30 mouse cellular contexts compared by ENCODE assay signal in genomic region chr10:87384606-87385206, GRCm38 (mm10).
A peak's percentile ranks its signal among the peaks of the same experiment; 100 is the strongest.
DNase-seq lines count a peak whose midpoint lies in the region; ATAC-seq lines count a peak whose summit lies in the region.
"Had no signal": no experiment of that assay in that cellular context is flagged by ENCODE, and none has a peak within 500 bp of the region (broad histone marks: within the 10 kb centered on the region; RNA-seq: fewer than 3 reads in every experiment).

No protein-coding gene starts in this region.

- no peaks in the 10 kb centered on the region for H3K36me3 ChIP-seq in forebrain, embryonic 12.5 days (replicated peaks)
- H3K36me3 ChIP-seq in forebrain, embryonic 11.5 days (ENCODE audit: control insufficient read depth, insufficient read depth, low read length): no peaks in the 10 kb centered on the region
- no peaks in the 10 kb centered on the region for H3K36me3 ChIP-seq in embryonic facial prominence, embryonic 14.5 days (ENCODE audit: control insufficient read depth, insufficient read depth, low read length)
- H3K36me3 ChIP-seq: embryonic facial prominence, embryonic 13.5 days; heart, embryonic 13.5 days; limb, embryonic 12.5 days; liver, embryonic 15.5 days; midbrain, embryonic 13.5 days; neural tube, embryonic 15.5 days; stomach, embryonic 15.5 days had no signal

- no peak overlapping the region for H3K4me2 ChIP-seq in forebrain, embryonic 12.5 days
- no peak overlapping the region for H3K4me2 ChIP-seq in forebrain, embryonic 11.5 days (ENCODE audit: low read depth, low read length, severe bottlenecking)
- H3K4me2 ChIP-seq in embryonic facial prominence, embryonic 14.5 days (ENCODE audit: low read depth, low read length): no peak overlapping the region
- H3K4me2 ChIP-seq: embryonic facial prominence, embryonic 13.5 days; heart, embryonic 13.5 days; hindbrain, embryonic 14.5 days; limb, embryonic 12.5 days; liver, embryonic 15.5 days; lung, embryonic 14.5 days; midbrain, embryonic 13.5 days; neural tube, embryonic 15.5 days; stomach, embryonic 15.5 days had no signal

- intact Hi-C loops in left cerebral cortex, postnatal 4 days (cut with DNase I): no loop called here

- H3K9me3 ChIP-seq in forebrain, embryonic 12.5 days: no peaks in the 10 kb centered on the region
- no peaks in the 10 kb centered on the region for H3K9me3 ChIP-seq in forebrain, embryonic 11.5 days (ENCODE audit: control insufficient read depth, low read length)
- H3K9me3 ChIP-seq in embryonic facial prominence, embryonic 14.5 days (ENCODE audit: control insufficient read depth, low read length): no peaks in the 10 kb centered on the region
- H3K9me3 ChIP-seq: embryonic facial prominence, embryonic 13.5 days; heart, embryonic 13.5 days; limb, embryonic 12.5 days; liver, embryonic 15.5 days; midbrain, embryonic 13.5 days; neural tube, embryonic 15.5 days; stomach, embryonic 15.5 days had no signal

- no peak overlapping the region for H3K27ac ChIP-seq in forebrain, embryonic 12.5 days
- no peak overlapping the region for H3K27ac ChIP-seq in forebrain, embryonic 11.5 days (ENCODE audit: low read depth, low read length)
- no peak overlapping the region for H3K27ac ChIP-seq in embryonic facial prominence, embryonic 14.5 days (replicated peaks; ENCODE audit: low read depth, low read length)
- H3K27ac ChIP-seq: embryonic facial prominence, embryonic 13.5 days; heart, embryonic 13.5 days; hindbrain, embryonic 14.5 days; limb, embryonic 12.5 days; liver, embryonic 15.5 days; midbrain, embryonic 13.5 days; neural tube, embryonic 15.5 days; stomach, embryonic 15.5 days had no signal

- H3K9ac ChIP-seq in forebrain, embryonic 12.5 days: no peak overlapping the region
- H3K9ac ChIP-seq in forebrain, embryonic 11.5 days (ENCODE audit: low read length): no peak overlapping the region
- no peak overlapping the region for H3K9ac ChIP-seq in embryonic facial prominence, embryonic 14.5 days (ENCODE audit: low read depth, low read length)
- H3K9ac ChIP-seq: embryonic facial prominence, embryonic 13.5 days; heart, embryonic 13.5 days; hindbrain, embryonic 14.5 days; limb, embryonic 12.5 days; liver, embryonic 15.5 days; lung, embryonic 14.5 days; midbrain, embryonic 13.5 days; neural tube, embryonic 15.5 days; stomach, embryonic 15.5 days had no signal

- peak; percentile 59; the same call in 1 of the 2 replicates for ATAC-seq in forebrain, embryonic 12.5 days (ENCODE audit: low FRiP score)
- ATAC-seq in forebrain, embryonic 11.5 days (replicated peaks; ENCODE audit: low FRiP score): no peak; the same call in 1 of the 2 replicates
- peak; percentile 91; the same call in 1 of the 2 replicates for ATAC-seq in embryonic facial prominence, embryonic 14.5 days (ENCODE audit: low read depth)
- ATAC-seq: intestine, postnatal 0 days; midbrain, embryonic 13.5 days; Patski had no signal

- peaks cover 9% of the 10 kb centered on the region for H3K4me1 ChIP-seq in forebrain, embryonic 12.5 days
- peaks cover 4% of the 10 kb centered on the region; the same call in 1 of the 2 replicates for H3K4me1 ChIP-seq in forebrain, embryonic 11.5 days (replicated peaks; ENCODE audit: control insufficient read depth, insufficient read depth, low read length)
- no peaks in the 10 kb centered on the region for H3K4me1 ChIP-seq in embryonic facial prominence, embryonic 14.5 days (ENCODE audit: control insufficient read depth, insufficient read depth, low read length)
- H3K4me1 ChIP-seq: embryonic facial prominence, embryonic 13.5 days; heart, embryonic 13.5 days; limb, embryonic 12.5 days; liver, embryonic 15.5 days; neural tube, embryonic 15.5 days; stomach, embryonic 15.5 days had no signal

- no peak overlapping the region for H3K4me3 ChIP-seq in forebrain, embryonic 12.5 days (replicated peaks)
- no peak overlapping the region for H3K4me3 ChIP-seq in forebrain, embryonic 11.5 days (ENCODE audit: low read depth, low read length)
- H3K4me3 ChIP-seq in embryonic facial prominence, embryonic 14.5 days (ENCODE audit: low read depth, low read length): no peak overlapping the region
- H3K4me3 ChIP-seq: embryonic facial prominence, embryonic 13.5 days; erythroblast, embryonic 14.5 days; heart, embryonic 13.5 days; limb, embryonic 12.5 days; liver, embryonic 15.5 days; midbrain, embryonic 13.5 days; neural tube, embryonic 15.5 days; stomach, embryonic 15.5 days had no signal

- H3K27me3 ChIP-seq in forebrain, embryonic 12.5 days: no peaks in the 10 kb centered on the region
- H3K27me3 ChIP-seq in forebrain, embryonic 11.5 days (ENCODE audit: control insufficient read depth, insufficient read depth, low read length): no peaks in the 10 kb centered on the region
- H3K27me3 ChIP-seq in embryonic facial prominence, embryonic 14.5 days (replicated peaks; ENCODE audit: control insufficient read depth, insufficient read depth, low read length): no peaks in the 10 kb centered on the region
- H3K27me3 ChIP-seq: CH12.LX; embryonic facial prominence, embryonic 13.5 days; heart, embryonic 13.5 days; limb, embryonic 12.5 days; liver, embryonic 15.5 days; midbrain, embryonic 13.5 days; neural tube, embryonic 15.5 days; Patski; stomach, embryonic 15.5 days had no signal

- no peak for DNase-seq in forebrain, embryonic 11.5 days (ENCODE audit: low spot score)
- peak; percentile 98 for DNase-seq in Muller cell, postnatal 12 days (ENCODE audit: inconsistent ontology term)
- peak; percentile 66 for DNase-seq in embryonic facial prominence, embryonic 14.5 days (ENCODE audit: low spot score)
- DNase-seq in retina, adult 2 months (ENCODE audit: low read depth, low spot score): peak; percentile 13
- no peak for DNase-seq in kidney, adult 8-10 months
- DNase-seq in frontal cortex, adult 2 months (ENCODE audit: extremely low spot score in 1 of 2, low spot score in 1 of 2): no peak
- DNase-seq in left cerebral cortex, postnatal 4 days: no peak
- DNase-seq: adrenal gland, postnatal 10 days; B cell, adult 2 months; cerebellum, adult 11-12 months; cerebellum, adult 9-11 months; gastrocnemius, postnatal 25 days; heart, postnatal 10 days; kidney, postnatal 14 days; layer of hippocampus, adult 9-11 months; lung, embryonic 14.5 days; right cerebral cortex, postnatal 25 days had no signal

- 37% methylated on average over 9 of the region's 9 CpGs for WGBS in forebrain, embryonic 12.5 days
- WGBS in forebrain, embryonic 11.5 days: 45% methylated on average over 9 of the region's 9 CpGs
- 85% methylated on average over 9 of the region's 9 CpGs for WGBS in embryonic facial prominence, embryonic 14.5 days

Comparison
In these comparisons a context has a peak if more than half of its experiments do, and no peak if none do; other contexts are left out.
1. DNase-seq: peak in Muller cell, postnatal 12 days (single experiment), embryonic facial prominence, embryonic 14.5 days (single experiment) and retina, adult 2 months (single experiment); none in forebrain, embryonic 11.5 days (single experiment), kidney, adult 8-10 months (0 of 2), frontal cortex, adult 2 months (0 of 2) and left cerebral cortex, postnatal 4 days (single experiment).